Mouse (Mus musculus) E14TG2a.4 (cell line): ENCODE measurements around the gene Chtop.
A peak's percentile ranks its signal among the peaks of the same experiment; 100 is the strongest.

Source experiments
- H3K27me3 ChIP-seq: 2 replicates; pipeline ENCODE4 v1.6.1; 2014; ENCODE audit warnings: low read length, control low read depth; ENCODE audit not compliant: insufficient read depth
- H3K36me3 ChIP-seq: 2 replicates; pipeline ENCODE4 v1.6.1; 2014; ENCODE audit warnings: low read length, control low read depth; ENCODE audit not compliant: insufficient read depth
- H3K4me1 ChIP-seq: replicated peaks from 2 replicates; pipeline ENCODE4 v1.6.1; 2014; ENCODE audit warnings: low read depth, low read length, control low read depth
- H3K4me3 ChIP-seq: replicated peaks from 2 replicates; pipeline ENCODE4 v1.5.1; 2014; ENCODE audit warnings: mild to moderate bottlenecking, low read length
- H3K9me3 ChIP-seq: 2 replicates; pipeline ENCODE4 v1.6.1; 2014; ENCODE audit warnings: low read length, control low read depth
- CTCF ChIP-seq: conservative IDR thresholded peaks from 2 replicates; pipeline ENCODE4 v1.5.1; 2014; ENCODE audit warnings: low read length
- NANOG ChIP-seq: IDR thresholded peaks from 2 replicates; pipeline ENCODE4 v1.6.1; 2014; ENCODE audit warnings: borderline replicate concordance, low read length, mixed read lengths
- POU5F1 ChIP-seq: IDR thresholded peaks from 2 replicates; pipeline ENCODE4 v1.6.1; 2014; ENCODE audit warnings: low read length, borderline replicate concordance

Gene Chtop

DNA sequence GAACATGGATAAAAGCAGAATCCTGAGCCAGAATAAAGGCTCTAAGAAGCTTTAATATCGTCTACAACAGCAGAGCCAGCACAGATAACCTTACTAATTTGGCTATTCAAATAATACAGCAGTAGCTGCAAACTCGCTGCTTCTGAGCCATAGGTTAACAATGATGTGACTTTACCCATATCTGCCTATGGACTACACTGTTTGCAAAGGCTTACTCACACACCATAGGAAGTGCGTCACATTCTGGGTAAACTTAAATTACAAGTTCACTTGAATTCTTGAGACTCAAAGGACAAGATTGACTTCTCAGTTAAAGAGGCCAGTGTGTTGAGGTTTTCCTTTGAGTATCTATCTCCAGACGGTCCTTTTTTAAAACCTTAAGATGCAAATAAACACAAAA, 5.9 kb downstream of the Chtop start:
- no peak overlapping the region for H3K4me3 ChIP-seq
- peaks cover 97% of the 10 kb centered on the region for H3K36me3 ChIP-seq
- peaks cover 51% of the 10 kb centered on the region for H3K4me1 ChIP-seq
- H3K9me3 ChIP-seq: no peaks in the 10 kb centered on the region
- TF ChIP-seq NANOG: no peak
- H3K27me3 ChIP-seq: no peaks in the 10 kb centered on the region

GRCm38 (mm10) chr3:90497597-90497996, 11.7 kb downstream of the Chtop start:
- TF ChIP-seq CTCF (no peak), POU5F1 (no peak), NANOG (no peak)
- H3K4me1 ChIP-seq: peaks cover 45% of the 10 kb centered on the region
- no peak overlapping the region for H3K4me3 ChIP-seq
- H3K27me3 ChIP-seq: no peaks in the 10 kb centered on the region
- no peaks in the 10 kb centered on the region for H3K9me3 ChIP-seq
- peaks cover 84% of the 10 kb centered on the region for H3K36me3 ChIP-seq

GRCm38 (mm10) chr3:90495850-90496525, 13.3 kb downstream of the Chtop start:
- Histone ChIP-seq H3K9me3 (no peaks in the 10 kb centered on the region), H3K36me3 (peaks cover 68% of the 10 kb centered on the region), H3K4me1 (peaks cover 33% of the 10 kb centered on the region), H3K27me3 (no peaks in the 10 kb centered on the region), H3K4me3 (no peak overlapping the region)
- no peak for TF ChIP-seq CTCF
- no peak for TF ChIP-seq POU5F1

- H3K27me3 ChIP-seq: no peaks in the 10 kb centered on the region
- H3K4me3 ChIP-seq: no peak overlapping the region
- H3K9me3 ChIP-seq: no peaks in the 10 kb centered on the region
- peaks cover 58% of the 10 kb centered on the region for H3K36me3 ChIP-seq
- peaks cover 44% of the 10 kb centered on the region for H3K4me1 ChIP-seq
- TF ChIP-seq CTCF (no peak), POU5F1 (no peak), NANOG (no peak)
Observed at GRCm38 (mm10) chr3:90493831-90494540, 15.3 kb downstream of the Chtop start.

DNA sequence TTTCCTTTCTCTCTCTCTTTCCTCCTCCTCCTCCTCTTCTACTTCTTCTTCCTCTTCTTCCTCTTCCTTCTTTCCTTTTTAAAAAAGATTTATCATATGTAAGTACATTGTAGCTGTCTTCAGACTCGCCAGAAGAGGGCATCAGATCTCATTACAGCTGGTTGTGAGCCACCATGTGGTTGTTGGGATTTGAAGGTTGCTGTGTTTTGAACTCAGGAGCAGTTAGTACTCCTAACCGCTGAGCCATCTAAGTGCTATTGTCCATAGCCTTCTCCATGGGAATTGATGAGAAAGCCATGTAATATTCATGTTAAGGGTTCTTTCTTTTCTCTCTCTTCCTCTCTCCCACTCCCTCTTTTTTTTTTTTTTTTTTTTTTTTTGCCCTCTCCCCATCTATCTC, 17.9 kb downstream of the Chtop start:
- TF ChIP-seq CTCF (peak; percentile 1; the same call in 1 of the 2 replicates), POU5F1 (no peak)
- H3K27me3 ChIP-seq: no peaks in the 10 kb centered on the region
- H3K4me3 ChIP-seq: no peak overlapping the region
- no peaks in the 10 kb centered on the region for H3K9me3 ChIP-seq
- H3K36me3 ChIP-seq: peaks cover 58% of the 10 kb centered on the region
- H3K4me1 ChIP-seq: peaks cover 29% of the 10 kb centered on the region

DNA sequence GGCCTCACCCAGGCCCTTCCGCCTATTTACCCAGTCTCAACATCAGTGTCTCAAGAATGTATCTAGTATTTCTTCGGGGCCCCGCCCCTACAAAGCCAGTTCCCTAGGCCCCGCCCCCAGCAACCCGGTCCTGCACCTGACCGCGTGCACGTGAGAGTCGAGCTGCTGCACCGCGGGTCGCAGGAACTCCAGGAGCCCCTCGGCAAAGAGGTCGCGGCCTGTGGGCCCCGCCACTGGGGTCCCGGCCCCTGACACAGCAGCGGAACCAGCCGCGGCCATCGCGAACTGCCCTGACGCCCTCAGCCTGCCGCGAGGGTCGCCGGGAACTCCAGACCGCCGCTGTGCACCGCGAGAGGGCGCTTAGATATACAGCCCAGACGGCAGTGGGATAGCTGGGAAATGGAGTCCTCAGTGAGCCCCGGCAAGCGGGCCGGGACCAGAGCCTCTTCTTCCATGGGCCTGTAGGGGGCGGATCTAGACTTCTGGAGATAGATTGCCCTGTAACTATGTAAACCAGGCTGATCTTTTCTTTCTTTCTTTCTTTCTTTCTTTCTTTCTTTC, 18.5 kb downstream of the Chtop start, which contains the start of gene Snapin:
TSS of gene Snapin (minus strand) at position 338 of the 561 bp plus-strand sequence.
- Histone ChIP-seq H3K9me3 (no peaks in the 10 kb centered on the region), H3K27me3 (no peaks in the 10 kb centered on the region), H3K4me3 (peak within 1 kb of the TSS; percentile 91), H3K4me1 (peaks cover 29% of the 10 kb centered on the region), H3K36me3 (peaks cover 58% of the 10 kb centered on the region)
- TF ChIP-seq CTCF (peak; percentile 32), NANOG (no peak)

DNA sequence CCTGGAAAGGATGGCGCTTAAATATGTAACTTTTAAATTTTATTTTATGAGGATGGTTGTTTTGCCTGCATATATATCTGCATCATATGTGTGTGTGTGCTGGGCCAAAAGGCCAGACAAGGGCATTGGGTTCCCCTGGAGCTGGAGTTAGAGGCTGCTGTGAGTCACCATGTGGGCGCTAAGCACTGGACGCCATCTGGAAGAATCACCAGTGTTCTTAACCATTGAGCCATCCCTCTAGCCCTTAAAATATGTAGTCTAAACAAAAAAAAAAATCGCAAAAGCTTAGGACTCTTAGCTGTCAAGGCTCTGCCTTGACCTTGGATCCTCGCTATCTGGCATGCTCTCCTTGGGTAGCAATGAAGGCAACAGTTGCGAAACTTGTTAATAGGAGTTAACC, 20.7 kb downstream of the Chtop start:
- Histone ChIP-seq H3K36me3 (peaks cover 64% of the 10 kb centered on the region), H3K9me3 (no peaks in the 10 kb centered on the region), H3K27me3 (no peaks in the 10 kb centered on the region), H3K4me3 (no peak overlapping the region), H3K4me1 (peaks cover 20% of the 10 kb centered on the region)
- TF ChIP-seq CTCF (no peak), NANOG (no peak), POU5F1 (no peak)

GRCm38 (mm10) chr3:90486998-90487397, 22.3 kb downstream of the Chtop start:
- H3K4me3 ChIP-seq: no peak overlapping the region

More at GRCm38 (mm10) chr3:90486998-90487397, 22.3 kb downstream of the Chtop start:
- no peaks in the 10 kb centered on the region for H3K9me3 ChIP-seq
- H3K27me3 ChIP-seq: no peaks in the 10 kb centered on the region
- no peak for TF ChIP-seq NANOG
- no peak for TF ChIP-seq POU5F1
- TF ChIP-seq CTCF: no peak
- peaks cover 80% of the 10 kb centered on the region for H3K36me3 ChIP-seq
- H3K4me1 ChIP-seq: peaks cover 20% of the 10 kb centered on the region
